Mouse (Mus musculus): ENCODE measurements at regions not wholly inside any gene's neighbourhood (a gene's known extent, or its start where the extent isn't known, plus 50 kb on each side); places are given as distances from the start of the nearest gene placed in this dataset.

- no peak overlapping the region for H3K27ac ChIP-seq (replicated peaks in 1 of 2; ENCODE audit: control insufficient read depth in 1 of 2, insufficient read depth in 1 of 2, low read depth in 2 of 2, low read length in 2 of 2)
- no peak for ATAC-seq (ENCODE audit: insufficient number of reproducible peaks, insufficient read depth, low FRiP score, low read depth)
- 33% methylated on average over 7 of the region's 7 CpGs for WGBS
- H3K9ac ChIP-seq (ENCODE audit: low read length) = no peak overlapping the region
- H3K9me3 ChIP-seq (ENCODE audit: control insufficient read depth, low read length) = no peaks in the 10 kb centered on the region
- H3K36me3 ChIP-seq (ENCODE audit: control insufficient read depth, insufficient read depth, low read length) = no peaks in the 10 kb centered on the region
- no peak overlapping the region for H3K4me3 ChIP-seq (ENCODE audit: control insufficient read depth in 1 of 2, insufficient read depth in 1 of 2, low read depth in 1 of 2, low read length in 2 of 2)
- H3K4me1 ChIP-seq (ENCODE audit: control insufficient read depth in 2 of 2, insufficient read depth in 2 of 2, low read length in 2 of 2) = no peaks in the 10 kb centered on the region
- H3K27me3 ChIP-seq (ENCODE audit: control insufficient read depth, insufficient read depth, low read length) = peaks cover 4% of the 10 kb centered on the region
- no peak overlapping the region for H3K4me2 ChIP-seq (ENCODE audit: low read length)
These were observed 114.1 kb upstream of the Zc3h12a start for GRCm38 (mm10) chr4:125241577-125242262.

- H3K27ac ChIP-seq (replicated peaks in 1 of 2; ENCODE audit: control insufficient read depth in 1 of 2, insufficient read depth in 1 of 2, low read depth in 2 of 2, low read length in 2 of 2) = no peak overlapping the region
- WGBS = 19% methylated on average over 12 of the region's 12 CpGs
- peaks cover 12% of the 10 kb centered on the region for H3K27me3 ChIP-seq (ENCODE audit: control insufficient read depth, insufficient read depth, low read length)
- ATAC-seq (ENCODE audit: insufficient number of reproducible peaks, insufficient read depth, low FRiP score, low read depth) = no peak
- H3K36me3 ChIP-seq (ENCODE audit: control insufficient read depth, insufficient read depth, low read length) = no peaks in the 10 kb centered on the region
- H3K9ac ChIP-seq (ENCODE audit: low read length) = no peak overlapping the region
- H3K4me1 ChIP-seq (ENCODE audit: control insufficient read depth in 2 of 2, insufficient read depth in 2 of 2, low read length in 2 of 2) = no peaks in the 10 kb centered on the region
- no peak overlapping the region for H3K4me2 ChIP-seq (ENCODE audit: low read length)
- H3K9me3 ChIP-seq (ENCODE audit: control insufficient read depth, low read length) = 0 out of 2 replicates have a peak, but pooled peaks cover 2% of the 10 kb centered on the region
- no peak overlapping the region for H3K4me3 ChIP-seq (ENCODE audit: control insufficient read depth in 1 of 2, insufficient read depth in 1 of 2, low read depth in 1 of 2, low read length in 2 of 2)
These were observed 104.1 kb upstream of the Zc3h12a start for GRCm38 (mm10) chr4:125231711-125232260.

- 78% methylated on average over 6 of the region's 6 CpGs for WGBS
- no peak overlapping the region for H3K27ac ChIP-seq (replicated peaks in 1 of 2; ENCODE audit: control insufficient read depth in 1 of 2, insufficient read depth in 1 of 2, low read depth in 2 of 2, low read length in 2 of 2)
- H3K9me3 ChIP-seq (ENCODE audit: control insufficient read depth, low read length) = 0 out of 2 replicates have a peak, but pooled peaks cover 2% of the 10 kb centered on the region
- no peaks in the 10 kb centered on the region for H3K4me1 ChIP-seq (ENCODE audit: control insufficient read depth in 2 of 2, insufficient read depth in 2 of 2, low read length in 2 of 2)
- ATAC-seq (ENCODE audit: insufficient number of reproducible peaks, insufficient read depth, low FRiP score, low read depth) = no peak
- H3K4me2 ChIP-seq (ENCODE audit: low read length) = no peak overlapping the region
- peaks cover 6% of the 10 kb centered on the region for H3K27me3 ChIP-seq (ENCODE audit: control insufficient read depth, insufficient read depth, low read length)
- H3K9ac ChIP-seq (ENCODE audit: low read length) = no peak overlapping the region
- no peak overlapping the region for H3K4me3 ChIP-seq (ENCODE audit: control insufficient read depth in 1 of 2, insufficient read depth in 1 of 2, low read depth in 1 of 2, low read length in 2 of 2)
- H3K36me3 ChIP-seq (ENCODE audit: control insufficient read depth, insufficient read depth, low read length) = no peaks in the 10 kb centered on the region
These were observed 99.6 kb upstream of the Zc3h12a start for GRCm38 (mm10) chr4:125227194-125227593.

- Histone ChIP-seq H3K4me2 (ENCODE audit: low read length) (no peak overlapping the region), H3K9ac (ENCODE audit: low read length) (no peak overlapping the region), H3K4me3 (ENCODE audit: control insufficient read depth in 1 of 2, insufficient read depth in 1 of 2, low read depth in 1 of 2, low read length in 2 of 2) (no peak overlapping the region), H3K36me3 (ENCODE audit: control insufficient read depth, insufficient read depth, low read length) (no peaks in the 10 kb centered on the region), H3K27ac (replicated peaks in 1 of 2; ENCODE audit: control insufficient read depth in 1 of 2, insufficient read depth in 1 of 2, low read depth in 2 of 2, low read length in 2 of 2) (no peak overlapping the region), H3K4me1 (ENCODE audit: control insufficient read depth in 2 of 2, insufficient read depth in 2 of 2, low read length in 2 of 2) (no peaks in the 10 kb centered on the region), H3K27me3 (ENCODE audit: control insufficient read depth, insufficient read depth, low read length) (no peaks in the 10 kb centered on the region), H3K9me3 (ENCODE audit: control insufficient read depth, low read length) (0 out of 2 replicates have a peak, but pooled peaks cover 2% of the 10 kb centered on the region)
- no peak for ATAC-seq (ENCODE audit: insufficient number of reproducible peaks, insufficient read depth, low FRiP score, low read depth)
- WGBS = 69% methylated on average over 6 of the region's 6 CpGs
These were observed 95.3 kb upstream of the Zc3h12a start for GRCm38 (mm10) chr4:125222922-125223321.

GRCm38 (mm10) chr4:125220314-125220713 lies 92.7 kb upstream of the Zc3h12a start:
- WGBS = 18% methylated on average over 7 of the region's 7 CpGs
- Histone ChIP-seq H3K9me3 (ENCODE audit: control insufficient read depth, low read length) (peaks cover 9% of the 10 kb centered on the region), H3K9ac (ENCODE audit: low read length) (no peak overlapping the region), H3K4me1 (ENCODE audit: control insufficient read depth in 2 of 2, insufficient read depth in 2 of 2, low read length in 2 of 2) (no peaks in the 10 kb centered on the region), H3K4me3 (ENCODE audit: control insufficient read depth in 1 of 2, insufficient read depth in 1 of 2, low read depth in 1 of 2, low read length in 2 of 2) (no peak overlapping the region), H3K4me2 (ENCODE audit: low read length) (no peak overlapping the region), H3K36me3 (ENCODE audit: control insufficient read depth, insufficient read depth, low read length) (no peaks in the 10 kb centered on the region), H3K27me3 (ENCODE audit: control insufficient read depth, insufficient read depth, low read length) (no peaks in the 10 kb centered on the region), H3K27ac (replicated peaks in 1 of 2; ENCODE audit: control insufficient read depth in 1 of 2, insufficient read depth in 1 of 2, low read depth in 2 of 2, low read length in 2 of 2) (no peak overlapping the region)
- ATAC-seq (ENCODE audit: insufficient number of reproducible peaks, insufficient read depth, low FRiP score, low read depth) = no peak

- Histone ChIP-seq H3K9me3 (ENCODE audit: control insufficient read depth, low read length) (peaks cover 9% of the 10 kb centered on the region), H3K4me3 (ENCODE audit: control insufficient read depth in 1 of 2, insufficient read depth in 1 of 2, low read depth in 1 of 2, low read length in 2 of 2) (no peak overlapping the region), H3K9ac (ENCODE audit: low read length) (no peak overlapping the region), H3K27me3 (ENCODE audit: control insufficient read depth, insufficient read depth, low read length) (peaks cover 3% of the 10 kb centered on the region; the same call in 1 of the 2 replicates), H3K36me3 (ENCODE audit: control insufficient read depth, insufficient read depth, low read length) (no peaks in the 10 kb centered on the region), H3K27ac (replicated peaks in 1 of 2; ENCODE audit: control insufficient read depth in 1 of 2, insufficient read depth in 1 of 2, low read depth in 2 of 2, low read length in 2 of 2) (no peak overlapping the region), H3K4me2 (ENCODE audit: low read length) (no peak overlapping the region), H3K4me1 (ENCODE audit: control insufficient read depth in 2 of 2, insufficient read depth in 2 of 2, low read length in 2 of 2) (no peaks in the 10 kb centered on the region)
- no peak for ATAC-seq (ENCODE audit: insufficient number of reproducible peaks, insufficient read depth, low FRiP score, low read depth)
- 74% methylated on average over 5 of the region's 5 CpGs for WGBS
These were observed 91.6 kb upstream of the Zc3h12a start for GRCm38 (mm10) chr4:125219209-125219608.

- H3K9ac ChIP-seq (ENCODE audit: low read length) = no peak overlapping the region
- ATAC-seq (ENCODE audit: insufficient number of reproducible peaks, insufficient read depth, low FRiP score, low read depth) = no peak
These were observed 86.7 kb upstream of the Zc3h12a start for GRCm38 (mm10) chr4:125214306-125214705.

GRCm38 (mm10) chr4:125212176-125212530 lies 84.5 kb upstream of the Zc3h12a start:
- ATAC-seq (ENCODE audit: insufficient number of reproducible peaks, insufficient read depth, low FRiP score, low read depth) = no peak
- no peak overlapping the region for H3K9ac ChIP-seq (ENCODE audit: low read length)
- no peak overlapping the region for H3K27ac ChIP-seq (replicated peaks in 1 of 2; ENCODE audit: control insufficient read depth in 1 of 2, insufficient read depth in 1 of 2, low read depth in 2 of 2, low read length in 2 of 2)
- H3K4me2 ChIP-seq (ENCODE audit: low read length) = no peak overlapping the region
- no peaks in the 10 kb centered on the region for H3K36me3 ChIP-seq (ENCODE audit: control insufficient read depth, insufficient read depth, low read length)
- peaks cover 9% of the 10 kb centered on the region for H3K9me3 ChIP-seq (ENCODE audit: control insufficient read depth, low read length)
- peaks cover 5% of the 10 kb centered on the region for H3K27me3 ChIP-seq (ENCODE audit: control insufficient read depth, insufficient read depth, low read length)
- no peaks in the 10 kb centered on the region for H3K4me1 ChIP-seq (ENCODE audit: control insufficient read depth in 2 of 2, insufficient read depth in 2 of 2, low read length in 2 of 2)
- 9% methylated on average over 7 of the region's 7 CpGs for WGBS
- no peak overlapping the region for H3K4me3 ChIP-seq (ENCODE audit: control insufficient read depth in 1 of 2, insufficient read depth in 1 of 2, low read depth in 1 of 2, low read length in 2 of 2)

More at GRCm38 (mm10) chr4:125214306-125214705, 86.7 kb upstream of the Zc3h12a start:
- H3K27me3 ChIP-seq (ENCODE audit: control insufficient read depth, insufficient read depth, low read length) = peaks cover 5% of the 10 kb centered on the region
- H3K27ac ChIP-seq (replicated peaks in 1 of 2; ENCODE audit: control insufficient read depth in 1 of 2, insufficient read depth in 1 of 2, low read depth in 2 of 2, low read length in 2 of 2) = no peak overlapping the region
- no peaks in the 10 kb centered on the region for H3K36me3 ChIP-seq (ENCODE audit: control insufficient read depth, insufficient read depth, low read length)
- no peak overlapping the region for H3K4me3 ChIP-seq (ENCODE audit: control insufficient read depth in 1 of 2, insufficient read depth in 1 of 2, low read depth in 1 of 2, low read length in 2 of 2)
- no peaks in the 10 kb centered on the region for H3K4me1 ChIP-seq (ENCODE audit: control insufficient read depth in 2 of 2, insufficient read depth in 2 of 2, low read length in 2 of 2)
- peaks cover 9% of the 10 kb centered on the region for H3K9me3 ChIP-seq (ENCODE audit: control insufficient read depth, low read length)
- no peak overlapping the region for H3K4me2 ChIP-seq (ENCODE audit: low read length)
- WGBS = 58% methylated on average over 10 of the region's 10 CpGs
